8 mouse cellular contexts compared by ENCODE assay signal in the genomic region with DNA sequence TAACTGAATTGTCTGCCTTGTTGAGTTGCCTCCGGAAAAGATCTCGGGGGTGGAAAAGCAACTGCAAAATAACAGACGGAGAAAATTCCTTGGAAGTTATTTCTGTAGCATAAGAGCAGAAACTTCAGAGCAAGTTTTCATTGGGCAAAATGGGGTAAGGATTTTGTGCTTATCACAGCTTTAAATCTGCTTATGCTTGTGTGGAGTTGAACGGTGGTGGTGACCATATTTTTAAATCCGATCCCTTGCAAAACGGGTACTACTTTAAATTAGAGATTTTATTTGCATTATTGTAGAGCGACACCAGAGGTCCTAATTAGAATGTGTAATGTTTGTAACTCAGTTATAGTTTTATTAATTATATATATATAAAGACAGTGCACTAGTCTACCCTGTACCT. TPM values are rescaled to one million over a fixed set of nuclear protein-coding genes. Genes with fewer than 3 reads are reported as not detected.
A peak's percentile ranks its signal among the peaks of the same experiment; 100 is the strongest.
DNase-seq lines count a peak whose midpoint lies in the region; ATAC-seq and TF ChIP-seq lines count a peak whose summit lies in the region.

No protein-coding gene starts in this region.

- no peak overlapping the region for H3K27ac ChIP-seq in liver, adult 2 months (replicated peaks; ENCODE audit: insufficient read depth, low read depth, low read length)
- no peak overlapping the region for H3K27ac ChIP-seq in embryonic facial prominence, embryonic 12.5 days
- no peak overlapping the region for H3K27ac ChIP-seq in limb, embryonic 12.5 days
- no peak overlapping the region for H3K27ac ChIP-seq in small intestine, adult 2 months (ENCODE audit: insufficient read depth, low read depth, low read length)

- TF ChIP-seq POLR2A in liver, adult 2 months (IDR thresholded peaks at IDR 0.05; ENCODE audit: extremely low read depth, insufficient read depth, low read length), result no peak
- no peak for TF ChIP-seq POLR2A in small intestine, adult 2 months (IDR thresholded peaks at IDR 0.05; ENCODE audit: low read depth, low read length)

- no peaks in the 10 kb centered on the region for H3K36me3 ChIP-seq in liver, adult 2 months (ENCODE audit: control insufficient read depth, insufficient read depth, low read length)
- H3K36me3 ChIP-seq in embryonic facial prominence, embryonic 12.5 days, result no peaks in the 10 kb centered on the region
- no peaks in the 10 kb centered on the region for H3K36me3 ChIP-seq in limb, embryonic 12.5 days
- H3K36me3 ChIP-seq in small intestine, adult 2 months (ENCODE audit: control insufficient read depth, insufficient read depth, low read length), result no peaks in the 10 kb centered on the region

- 9% methylated on average over 7 of the region's 7 CpGs for WGBS in liver, adult 2 months
- 12% methylated on average over 7 of the region's 7 CpGs for WGBS in embryonic facial prominence, embryonic 12.5 days
- WGBS in limb, embryonic 12.5 days, result 8% methylated on average over 7 of the region's 7 CpGs
- WGBS in small intestine, adult 2 months, result 19% methylated on average over 7 of the region's 7 CpGs

- TF ChIP-seq CTCF in liver, adult 2 months (IDR thresholded peaks at IDR 0.05; ENCODE audit: low read depth, low read length), result no peak
- TF ChIP-seq CTCF in small intestine, adult 2 months (IDR thresholded peaks at IDR 0.05; ENCODE audit: extremely low read depth, insufficient read length, insufficient replicate concordance, low read depth, low read length), result no peak

- DNase-seq in liver, adult 2 months (ENCODE audit: extremely low read depth, low read depth, low spot score), result no peak
- DNase-seq in liver, result no peak
- DNase-seq in urinary bladder, adult 2 months (ENCODE audit: low spot score), result no peak
- no peak for DNase-seq in cerebellum, postnatal 25 days
- no peak for DNase-seq in left cerebral cortex, postnatal 36 days (ENCODE audit: low spot score in 2 of 2)

- H3K79me2 ChIP-seq in liver, adult 2 months (ENCODE audit: control insufficient read depth, insufficient read depth, low read length), result peaks cover 3% of the 10 kb centered on the region; the same call in 1 of the 2 replicates

- ATAC-seq in embryonic facial prominence, embryonic 12.5 days (ENCODE audit: insufficient number of reproducible peaks, insufficient read depth, low FRiP score, low TSS enrichment), result no peak
- ATAC-seq in limb, embryonic 12.5 days (ENCODE audit: insufficient number of reproducible peaks, insufficient read depth, low FRiP score, low TSS enrichment, low read depth), result no peak

- H3K9ac ChIP-seq in liver, adult 2 months (ENCODE audit: low read depth, low read length), result no peak overlapping the region
- H3K9ac ChIP-seq in embryonic facial prominence, embryonic 12.5 days, result 0 out of 2 replicates have a peak overlapping the region, but pooled peaks have one; percentile 76
- H3K9ac ChIP-seq in limb, embryonic 12.5 days (replicated peaks), result no peak overlapping the region

- H3K4me3 ChIP-seq in liver, adult 2 months (ENCODE audit: insufficient read depth, low read depth, low read length), result peak overlapping the region; percentile 88; the same call in 1 of the 2 replicates
- peak overlapping the region; percentile 52 for H3K4me3 ChIP-seq in embryonic facial prominence, embryonic 12.5 days
- H3K4me3 ChIP-seq in limb, embryonic 12.5 days (replicated peaks), result peak overlapping the region; percentile 88
- peak overlapping the region; percentile 77; the same call in 1 of the 2 replicates for H3K4me3 ChIP-seq in small intestine, adult 2 months (ENCODE audit: low read depth, low read length)

- H3K4me1 ChIP-seq in liver, adult 2 months (ENCODE audit: control insufficient read depth, insufficient read depth, low read length), result peaks cover 2% of the 10 kb centered on the region
- H3K4me1 ChIP-seq in embryonic facial prominence, embryonic 12.5 days, result peaks cover 19% of the 10 kb centered on the region; the same call in 1 of the 2 replicates
- peaks cover 32% of the 10 kb centered on the region for H3K4me1 ChIP-seq in limb, embryonic 12.5 days (replicated peaks)
- H3K4me1 ChIP-seq in small intestine, adult 2 months (ENCODE audit: control insufficient read depth, insufficient read depth, insufficient read length, low read length), result no peaks in the 10 kb centered on the region

- H3K9me3 ChIP-seq in embryonic facial prominence, embryonic 12.5 days, result no peaks in the 10 kb centered on the region
- H3K9me3 ChIP-seq in limb, embryonic 12.5 days, result no peaks in the 10 kb centered on the region

- H3K27me3 ChIP-seq in liver, adult 2 months (ENCODE audit: control insufficient read depth, insufficient read depth, low read length), result no peaks in the 10 kb centered on the region
- no peaks in the 10 kb centered on the region for H3K27me3 ChIP-seq in embryonic facial prominence, embryonic 12.5 days
- H3K27me3 ChIP-seq in limb, embryonic 12.5 days, result no peaks in the 10 kb centered on the region
- no peaks in the 10 kb centered on the region for H3K27me3 ChIP-seq in small intestine, adult 2 months (ENCODE audit: control insufficient read depth, insufficient read depth, low read length)

- intact Hi-C loops in left cerebral cortex, postnatal 36 days (cut with DNase I), result loop anchor here (5.0 to 10.0 kb wide), 2 partner anchors 410 to 553 kb away; no protein-coding TSS in a partner anchor

- H3K4me2 ChIP-seq in embryonic facial prominence, embryonic 12.5 days (replicated peaks), result peak overlapping the region; percentile 73
- H3K4me2 ChIP-seq in limb, embryonic 12.5 days, result peak overlapping the region; percentile 70

RNA-seq across cellular contexts. Expression of gene Homer1, which starts 5.7 kb away (rescaled TPM):
- 12.3 and 13.2 TPM in 2 replicates for total RNA-seq in liver, adult 2 months (2014; rRNA removed)
- 1.8 and 2.6 TPM in 2 replicates for polyA plus RNA-seq in liver, adult 2 months (2012; rRNA removed)
- polyA plus RNA-seq in embryonic facial prominence, embryonic 12.5 days (2016; fragmentation: Nextera tagmentation; extraction: Ambion mirVana), result 12.2 and 12.7 TPM in 2 replicates
- 11.9 and 13.2 TPM in 2 replicates for polyA plus RNA-seq in limb, embryonic 12.5 days (2016; fragmentation: Nextera tagmentation; extraction: Ambion mirVana)
- polyA plus RNA-seq in small intestine, adult 2 months (2012; rRNA removed), result 1.6 and 3.4 TPM in 2 replicates
- polyA plus RNA-seq in urinary bladder, adult 2 months (2012; rRNA removed), result 8.3 and 8.8 TPM in 2 replicates
- total RNA-seq in left cerebral cortex, postnatal 36 days (2021), result 100 to 1,000 TPM; 284 to 371 TPM
